Mouse (Mus musculus) cerebellum, adult 2 months (tissue): ENCODE results near the gene Lefty1.

Source experiments
- CTCF ChIP-seq: fragments of 200-500 bp; IDR thresholded peaks from 2 replicates; pipeline ENCODE4 v1.5.1; 2011; ENCODE audit warnings: low read depth, mild to moderate bottlenecking, control low read depth, low read length, moderate library complexity, borderline replicate concordance; ENCODE audit not compliant: insufficient read depth
- POLR2A ChIP-seq: fragments of 200-500 bp; IDR thresholded peaks from 2 replicates; pipeline ENCODE4 v1.6.1; 2011; ENCODE audit warnings: low read length, control low read depth, borderline replicate concordance; ENCODE audit not compliant: insufficient read depth

DNA sequence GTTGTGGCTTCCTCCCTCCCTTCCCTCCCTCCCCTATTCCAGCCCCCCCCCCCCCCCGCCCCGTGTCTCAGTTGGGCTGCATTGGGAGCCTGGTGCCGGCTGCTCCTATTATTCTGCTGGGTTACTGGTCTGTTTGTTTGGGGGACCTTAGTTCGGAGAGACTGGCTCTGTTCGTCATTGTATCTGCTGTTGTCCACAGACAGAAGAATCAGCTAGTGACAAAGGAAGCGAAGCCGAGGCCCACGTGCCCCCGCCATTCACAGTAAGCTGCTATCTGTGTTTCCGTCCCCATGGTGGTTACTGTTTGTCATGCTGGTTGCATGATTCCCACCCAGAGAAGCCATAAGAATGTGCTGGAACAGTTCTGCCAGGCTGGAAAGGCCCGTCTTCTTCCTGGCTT, 38.1 kb downstream of the Lefty1 start:
- no peak for TF ChIP-seq CTCF
- no peak for TF ChIP-seq POLR2A
